Mouse (Mus musculus) E14TG2a.4 (cell line): Measurements from ENCODE around the gene Nudt16l1.

Experiments
- CTCF ChIP-seq: conservative IDR thresholded peaks from 2 replicates; pipeline ENCODE4 v1.5.1; 2014; ENCODE audit warnings: low read length
- NANOG ChIP-seq: IDR thresholded peaks from 2 replicates; pipeline ENCODE4 v1.6.1; 2014; ENCODE audit warnings: borderline replicate concordance, low read length, mixed read lengths

DNA sequence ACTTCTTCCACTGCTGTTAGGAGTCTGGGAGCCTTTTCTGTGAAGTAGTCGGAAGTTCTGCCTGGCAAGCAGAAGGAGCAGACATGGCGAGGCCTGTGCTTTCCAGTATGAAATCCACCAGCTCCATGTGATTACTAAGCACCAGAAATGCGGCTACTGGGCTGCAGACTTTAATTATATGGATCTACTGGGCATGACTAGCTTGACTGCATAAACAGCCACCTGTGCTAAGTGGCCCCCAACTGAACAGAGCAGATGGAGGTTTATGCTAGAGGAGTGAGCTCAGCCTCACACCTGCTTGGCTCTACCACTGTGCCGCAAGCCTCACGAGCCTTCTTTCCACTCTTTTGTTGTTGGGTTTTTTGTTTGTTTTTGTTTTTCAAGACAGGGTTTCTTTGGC, 36.0 kb downstream of the Nudt16l1 start:
- TF ChIP-seq CTCF = no peak
- TF ChIP-seq NANOG = no peak
